Comparison of ENCODE assay signal across 11 mouse cellular contexts in the genomic region with DNA sequence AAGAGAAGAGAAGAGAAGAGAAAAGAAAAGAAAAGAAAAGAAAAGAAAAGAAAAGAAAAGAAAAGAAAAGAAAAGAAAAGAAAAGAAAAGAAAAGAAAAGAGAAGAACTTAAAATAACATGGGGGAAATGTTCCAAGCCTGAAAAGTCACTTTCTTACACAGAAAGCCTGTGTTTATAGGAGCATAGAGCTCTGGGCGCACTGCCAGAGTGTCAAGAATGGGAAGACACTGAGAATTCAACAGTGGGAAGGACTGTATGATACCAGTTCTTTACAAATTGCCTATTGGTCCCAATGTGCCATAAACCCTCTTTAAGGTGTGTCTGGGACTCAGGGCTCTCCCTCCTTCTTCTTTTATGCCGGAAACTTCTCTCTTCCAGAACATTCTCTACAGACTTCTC.
A peak's percentile ranks its signal among the peaks of the same experiment; 100 is the strongest.
DNase-seq lines count a peak whose midpoint lies in the region; ATAC-seq lines count a peak whose summit lies in the region.
"Had no signal": no experiment of that assay in that cellular context is flagged by ENCODE, and none has a peak within 500 bp of the region (broad histone marks: within the 10 kb centered on the region; RNA-seq: fewer than 3 reads in every experiment).

No protein-coding gene starts in this region.

- ATAC-seq in liver, embryonic 11.5 days (replicated peaks; ENCODE audit: low FRiP score), result no peak
- ATAC-seq: hindbrain, embryonic 16.5 days had no signal

- H3K9me3 ChIP-seq in liver, embryonic 11.5 days (ENCODE audit: control insufficient read depth, low read length), result no peaks in the 10 kb centered on the region
- H3K9me3 ChIP-seq: megakaryocyte, embryonic 14.5 days had no signal

- H3K36me3 ChIP-seq in liver, embryonic 11.5 days (ENCODE audit: control insufficient read depth, insufficient read depth, low read length), result no peaks in the 10 kb centered on the region

- 91% methylated on average over 2 of the region's 2 CpGs for WGBS in liver, embryonic 11.5 days

- peaks cover 5% of the 10 kb centered on the region; the same call in 1 of the 2 replicates for H3K27me3 ChIP-seq in liver, embryonic 11.5 days (replicated peaks; ENCODE audit: control insufficient read depth, insufficient read depth, low read length)

- peak; percentile 54 to 64 for DNase-seq in cerebellum, postnatal 10 days
- DNase-seq in cerebellum, adult 8-10 months, result no peak
- DNase-seq in kidney, postnatal 4 days, result peak; percentile 67 to 68
- DNase-seq in kidney, adult 9 months, result no peak
- peak; percentile 74 for DNase-seq in testis, postnatal 10 days (ENCODE audit: low spot score)
- no peak for DNase-seq in testis, postnatal 14 days (ENCODE audit: low spot score)
- no peak for DNase-seq in liver, embryonic 11.5 days (ENCODE audit: low spot score)
- DNase-seq in layer of hippocampus, postnatal 25 days (ENCODE audit: extremely low spot score in 1 of 2, low spot score in 1 of 2), result no peak
- DNase-seq: adrenal gland, adult 2 months had no signal

- H3K4me2 ChIP-seq in liver, embryonic 11.5 days, result no peak overlapping the region

- no peak overlapping the region for H3K9ac ChIP-seq in liver, embryonic 11.5 days (ENCODE audit: low read depth, low read length)

- H3K4me3 ChIP-seq in liver, embryonic 11.5 days (ENCODE audit: low read depth, low read length), result no peak overlapping the region
- H3K4me3 ChIP-seq: megakaryocyte, embryonic 14.5 days had no signal

- H3K4me1 ChIP-seq in liver, embryonic 11.5 days (replicated peaks; ENCODE audit: control insufficient read depth, insufficient read depth, low read length), result no peaks in the 10 kb centered on the region
- H3K4me1 ChIP-seq: megakaryocyte, embryonic 14.5 days had no signal

- no peak overlapping the region for H3K27ac ChIP-seq in liver, embryonic 11.5 days (ENCODE audit: low read depth, low read length)

Comparison
In these comparisons a context has a peak if more than half of its experiments do, and no peak if none do; other contexts are left out.
1. DNase-seq: peak in cerebellum, postnatal 10 days (2 of 2), kidney, postnatal 4 days (2 of 2) and testis, postnatal 10 days (single experiment); none in cerebellum, adult 8-10 months (single experiment), kidney, adult 9 months (single experiment), testis, postnatal 14 days (single experiment), liver, embryonic 11.5 days (single experiment) and layer of hippocampus, postnatal 25 days (0 of 2).